Mouse (Mus musculus): ENCODE data around the gene Cyb561. TPM values are rescaled to one million over a fixed set of nuclear protein-coding genes. Genes with fewer than 3 reads are reported as not detected.
A peak's percentile ranks its signal among the peaks of the same experiment; 100 is the strongest.

Cyb561 gene
- polyA plus RNA-seq, 1 experiment from 2014 or later, result 21.6 TPM

DNA sequence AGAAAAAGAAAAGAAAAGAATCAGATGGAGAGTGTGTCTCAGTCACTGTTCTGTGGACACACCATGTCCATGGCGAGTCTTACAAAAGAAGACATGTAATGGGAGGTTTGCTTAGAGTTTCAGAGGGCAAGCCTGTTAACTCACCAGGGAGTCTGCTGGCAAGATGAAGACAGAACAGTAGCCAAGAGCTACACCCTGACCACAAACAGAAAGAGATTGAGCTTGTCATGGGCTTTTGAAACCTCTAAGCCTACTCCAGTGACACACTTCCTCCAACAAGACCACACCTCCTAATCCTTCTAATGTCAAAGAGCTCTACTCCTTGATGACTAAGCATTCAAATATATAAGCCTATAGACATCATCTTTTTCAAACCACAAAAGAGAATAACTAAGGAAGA is 45.8 kb downstream of the Cyb561 start:
- no peak overlapping the region for H3K9ac ChIP-seq (ENCODE audit: low read depth, low read length)
- ATAC-seq (ENCODE audit: low read depth), result no peak
- H3K36me3 ChIP-seq (ENCODE audit: control insufficient read depth, insufficient read depth, low read length), result peaks cover 20% of the 10 kb centered on the region; the same call in 1 of the 2 replicates
- no peaks in the 10 kb centered on the region for H3K9me3 ChIP-seq (ENCODE audit: control insufficient read depth, low read length)
- no peak overlapping the region for H3K4me2 ChIP-seq (ENCODE audit: low read depth, low read length)
- WGBS, result 87% methylated on average over 1 of the region's 1 CpGs
- no peaks in the 10 kb centered on the region for H3K4me1 ChIP-seq (ENCODE audit: control insufficient read depth, insufficient read depth, low read length)
- no peak overlapping the region for H3K27ac ChIP-seq (replicated peaks; ENCODE audit: low read depth, low read length)
- H3K27me3 ChIP-seq (replicated peaks; ENCODE audit: control insufficient read depth, insufficient read depth, low read length), result no peaks in the 10 kb centered on the region
- H3K4me3 ChIP-seq (ENCODE audit: low read depth, low read length), result no peak overlapping the region
- DNase-seq (ENCODE audit: low spot score), result no peak

- peak; percentile 53; the same call in 1 of the 2 replicates for ATAC-seq (ENCODE audit: low read depth)
- DNase-seq (ENCODE audit: low spot score), result peak; percentile 72
- H3K36me3 ChIP-seq (ENCODE audit: control insufficient read depth, insufficient read depth, low read length), result peaks cover 25% of the 10 kb centered on the region; the same call in 1 of the 2 replicates
- no peak overlapping the region for H3K4me2 ChIP-seq (ENCODE audit: low read depth, low read length)
- H3K27me3 ChIP-seq (replicated peaks; ENCODE audit: control insufficient read depth, insufficient read depth, low read length), result no peaks in the 10 kb centered on the region
- H3K9ac ChIP-seq (ENCODE audit: low read depth, low read length), result no peak overlapping the region
- WGBS, result 65% methylated on average over 4 of the region's 4 CpGs
- no peak overlapping the region; the same call in 1 of the 2 replicates for H3K27ac ChIP-seq (replicated peaks; ENCODE audit: low read depth, low read length)
- no peaks in the 10 kb centered on the region for H3K9me3 ChIP-seq (ENCODE audit: control insufficient read depth, low read length)
- no peaks in the 10 kb centered on the region for H3K4me1 ChIP-seq (ENCODE audit: control insufficient read depth, insufficient read depth, low read length)
- no peak overlapping the region for H3K4me3 ChIP-seq (ENCODE audit: low read depth, low read length)
Observed at GRCm38 (mm10) chr11:105905529-105906213, 47.5 kb downstream of the Cyb561 start.

GRCm38 (mm10) chr11:105902956-105903355 is 50.2 kb downstream of the Cyb561 start:
- Histone ChIP-seq H3K27me3 (replicated peaks; ENCODE audit: control insufficient read depth, insufficient read depth, low read length) (no peaks in the 10 kb centered on the region), H3K9me3 (ENCODE audit: control insufficient read depth, low read length) (no peaks in the 10 kb centered on the region), H3K9ac (ENCODE audit: low read depth, low read length) (no peak overlapping the region), H3K27ac (replicated peaks; ENCODE audit: low read depth, low read length) (no peak overlapping the region), H3K4me2 (ENCODE audit: low read depth, low read length) (no peak overlapping the region), H3K4me1 (ENCODE audit: control insufficient read depth, insufficient read depth, low read length) (no peaks in the 10 kb centered on the region), H3K4me3 (ENCODE audit: low read depth, low read length) (no peak overlapping the region), H3K36me3 (ENCODE audit: control insufficient read depth, insufficient read depth, low read length) (peaks cover 26% of the 10 kb centered on the region; the same call in 1 of the 2 replicates)
- no peak for ATAC-seq (ENCODE audit: low read depth)
- 79% methylated on average over 1 of the region's 1 CpGs for WGBS
- DNase-seq (ENCODE audit: low spot score), result peak; percentile 22

GRCm38 (mm10) chr11:105901501-105901900 is 51.6 kb downstream of the Cyb561 start:
- Histone ChIP-seq H3K9me3 (ENCODE audit: control insufficient read depth, low read length) (no peaks in the 10 kb centered on the region), H3K9ac (ENCODE audit: low read depth, low read length) (no peak overlapping the region), H3K36me3 (ENCODE audit: control insufficient read depth, insufficient read depth, low read length) (peaks cover 33% of the 10 kb centered on the region; the same call in 1 of the 2 replicates), H3K27ac (replicated peaks; ENCODE audit: low read depth, low read length) (no peak overlapping the region), H3K4me1 (ENCODE audit: control insufficient read depth, insufficient read depth, low read length) (no peaks in the 10 kb centered on the region), H3K4me3 (ENCODE audit: low read depth, low read length) (no peak overlapping the region), H3K4me2 (ENCODE audit: low read depth, low read length) (no peak overlapping the region), H3K27me3 (replicated peaks; ENCODE audit: control insufficient read depth, insufficient read depth, low read length) (no peaks in the 10 kb centered on the region)
- ATAC-seq (ENCODE audit: low read depth), result no peak
- 80% methylated on average over 2 of the region's 2 CpGs for WGBS
- peak; percentile 10 for DNase-seq (ENCODE audit: low spot score)

DNA sequence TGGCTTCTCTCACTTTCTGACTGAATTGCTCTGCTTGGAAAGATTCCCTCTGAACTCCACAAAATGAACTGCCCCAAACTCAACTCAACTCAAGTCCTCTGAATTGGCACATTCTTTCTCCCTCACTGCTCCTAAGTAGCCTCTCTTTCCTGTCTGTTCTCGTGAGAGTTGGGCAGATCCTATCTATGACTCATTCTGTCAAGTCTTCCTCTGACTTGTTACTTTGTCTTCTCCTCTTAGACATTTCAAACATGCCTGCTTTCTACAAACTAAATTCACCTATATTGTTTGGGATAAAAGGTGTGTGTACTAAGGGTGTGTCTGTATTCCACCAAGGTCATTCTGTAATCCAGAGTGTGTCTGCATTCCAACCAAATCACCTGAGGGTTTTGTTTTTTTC is 54.0 kb downstream of the Cyb561 start:
- Histone ChIP-seq H3K4me2 (ENCODE audit: low read depth, low read length) (no peak overlapping the region), H3K4me1 (ENCODE audit: control insufficient read depth, insufficient read depth, low read length) (no peaks in the 10 kb centered on the region), H3K36me3 (ENCODE audit: control insufficient read depth, insufficient read depth, low read length) (peaks cover 35% of the 10 kb centered on the region; the same call in 1 of the 2 replicates), H3K9ac (ENCODE audit: low read depth, low read length) (no peak overlapping the region), H3K27ac (replicated peaks; ENCODE audit: low read depth, low read length) (no peak overlapping the region), H3K27me3 (replicated peaks; ENCODE audit: control insufficient read depth, insufficient read depth, low read length) (no peaks in the 10 kb centered on the region), H3K9me3 (ENCODE audit: control insufficient read depth, low read length) (no peaks in the 10 kb centered on the region), H3K4me3 (ENCODE audit: low read depth, low read length) (no peak overlapping the region)
- whole genome bisulfite sequencing, result 58% methylated on average over 1 of the region's 1 CpGs
- no peak for DNase-seq (ENCODE audit: low spot score)
- no peak for ATAC-seq (ENCODE audit: low read depth)

- DNase-seq (ENCODE audit: low spot score), result no peak
Observed at GRCm38 (mm10) chr11:105887281-105887680, 65.9 kb downstream of the Cyb561 start.

DNA sequence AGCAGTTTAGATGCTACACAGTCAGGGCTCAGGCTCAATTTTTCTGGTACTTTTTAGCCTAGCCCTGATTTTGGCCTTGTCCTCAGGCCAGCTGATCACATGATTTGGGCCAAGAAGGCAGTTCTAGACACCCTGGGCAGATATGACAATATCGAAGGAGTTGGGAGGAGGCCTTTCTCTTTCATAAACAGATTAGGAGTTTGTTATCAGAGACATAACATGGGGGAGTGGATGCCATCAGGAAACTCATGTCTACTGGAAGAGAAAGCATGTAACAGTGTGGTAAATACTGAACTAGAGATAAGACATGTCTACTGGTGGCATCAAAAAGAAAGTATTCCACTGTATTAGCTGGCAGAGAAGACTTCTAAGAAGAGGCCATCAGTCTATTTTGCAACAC is 67.6 kb downstream of the Cyb561 start:
- H3K4me2 ChIP-seq (ENCODE audit: low read depth, low read length), result no peak overlapping the region
- H3K9me3 ChIP-seq (ENCODE audit: control insufficient read depth, low read length), result no peaks in the 10 kb centered on the region
- no peak for ATAC-seq (ENCODE audit: low read depth)
- H3K27me3 ChIP-seq (replicated peaks; ENCODE audit: control insufficient read depth, insufficient read depth, low read length), result no peaks in the 10 kb centered on the region
- H3K4me1 ChIP-seq (ENCODE audit: control insufficient read depth, insufficient read depth, low read length), result no peaks in the 10 kb centered on the region
- 97% methylated on average over 1 of the region's 1 CpGs for WGBS
- H3K9ac ChIP-seq (ENCODE audit: low read depth, low read length), result no peak overlapping the region
- no peak overlapping the region for H3K27ac ChIP-seq (replicated peaks; ENCODE audit: low read depth, low read length)
- H3K36me3 ChIP-seq (ENCODE audit: control insufficient read depth, insufficient read depth, low read length), result peaks cover 8% of the 10 kb centered on the region
- H3K4me3 ChIP-seq (ENCODE audit: low read depth, low read length), result no peak overlapping the region
- DNase-seq (ENCODE audit: low spot score), result no peak

More at GRCm38 (mm10) chr11:105887281-105887680, 65.9 kb downstream of the Cyb561 start:
- H3K36me3 ChIP-seq (ENCODE audit: control insufficient read depth, insufficient read depth, low read length), result peaks cover 8% of the 10 kb centered on the region
- no peak overlapping the region for H3K27ac ChIP-seq (replicated peaks; ENCODE audit: low read depth, low read length)
- H3K4me2 ChIP-seq (ENCODE audit: low read depth, low read length), result no peak overlapping the region
- no peaks in the 10 kb centered on the region for H3K4me1 ChIP-seq (ENCODE audit: control insufficient read depth, insufficient read depth, low read length)
- 76% methylated on average over 1 of the region's 1 CpGs for WGBS
- no peak overlapping the region for H3K4me3 ChIP-seq (ENCODE audit: low read depth, low read length)
- no peak for ATAC-seq (ENCODE audit: low read depth)
- H3K9ac ChIP-seq (ENCODE audit: low read depth, low read length), result no peak overlapping the region
- H3K27me3 ChIP-seq (replicated peaks; ENCODE audit: control insufficient read depth, insufficient read depth, low read length), result no peaks in the 10 kb centered on the region
- H3K9me3 ChIP-seq (ENCODE audit: control insufficient read depth, low read length), result no peaks in the 10 kb centered on the region

Measured in embryonic facial prominence, embryonic 14.5 days (tissue).